Mouse (Mus musculus) heart, postnatal 14 days (tissue): ENCODE measurements around the gene Asic2. TPM values are rescaled to one million over a fixed set of nuclear protein-coding genes. Genes with fewer than 3 reads are reported as not detected.

Experiments used
- DNase-seq, 2 experiments: peaks; one replicate each; pipeline ENCODE4 v3.0.0; 2021 to 2022
- intact Hi-C: fragments of 180-260 bp; cut with DNase I; formaldehyde crosslinking; loops from one replicate; pipeline ENCODE4 v1.15.1; 2025
- long read RNA-seq, 2 experiments: library from polyadenylated mRNA; stranded (forward); transcript quantifications; one replicate each; pipeline ENCODE4 v2.0.0; 2021
- total RNA-seq, 2 experiments: library from RNA; stranded (reverse); gene quantifications; 2 replicates each; pipeline ENCODE4 v1.2.3; 2021

Gene Asic2
- total RNA-seq: not detected
- long read RNA-seq, experiment 1: 0 reads
- long read RNA-seq, experiment 2: 0 reads

- intact Hi-C loops: no loop called here
- DNase-seq: no peak
These were observed at the start of gene Asic2 for GRCm38 (mm10) chr11:81968401-81968881. Gene Asic2 (minus strand): TSS chr11:81968457.

- intact Hi-C loops: no loop called here
These were observed 48.0 kb upstream of the Asic2 start for GRCm38 (mm10) chr11:82016181-82016780.

GRCm38 (mm10) chr11:82015066-82015465, 46.8 kb upstream of the Asic2 start:
- intact Hi-C loops: no loop called here
- DNase-seq: no peak

More at GRCm38 (mm10) chr11:82016181-82016780, 48.0 kb upstream of the Asic2 start:
- peak; percentile 40 to 52 for DNase-seq

DNA sequence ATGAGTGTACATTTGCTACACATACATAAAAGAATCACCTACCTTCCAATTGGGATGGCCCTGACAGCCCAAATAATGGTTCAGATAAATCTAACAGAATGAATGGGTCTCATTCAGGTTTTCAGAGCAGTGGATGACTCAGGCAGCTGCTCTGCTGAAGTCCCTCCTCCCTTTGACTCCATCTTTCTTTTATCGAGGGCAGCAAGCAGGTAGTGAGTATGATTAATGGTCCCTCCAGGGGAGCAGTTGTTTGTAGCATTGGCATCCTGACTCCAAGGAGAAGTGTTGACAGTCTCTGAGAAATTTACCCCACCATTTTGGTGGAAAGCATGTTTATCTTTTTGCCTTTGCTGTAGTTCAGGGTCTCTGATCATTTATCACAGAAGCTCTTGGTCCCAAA, 45.5 kb upstream of the Asic2 start:
- no peak for DNase-seq
- intact Hi-C loops: no loop called here

DNA sequence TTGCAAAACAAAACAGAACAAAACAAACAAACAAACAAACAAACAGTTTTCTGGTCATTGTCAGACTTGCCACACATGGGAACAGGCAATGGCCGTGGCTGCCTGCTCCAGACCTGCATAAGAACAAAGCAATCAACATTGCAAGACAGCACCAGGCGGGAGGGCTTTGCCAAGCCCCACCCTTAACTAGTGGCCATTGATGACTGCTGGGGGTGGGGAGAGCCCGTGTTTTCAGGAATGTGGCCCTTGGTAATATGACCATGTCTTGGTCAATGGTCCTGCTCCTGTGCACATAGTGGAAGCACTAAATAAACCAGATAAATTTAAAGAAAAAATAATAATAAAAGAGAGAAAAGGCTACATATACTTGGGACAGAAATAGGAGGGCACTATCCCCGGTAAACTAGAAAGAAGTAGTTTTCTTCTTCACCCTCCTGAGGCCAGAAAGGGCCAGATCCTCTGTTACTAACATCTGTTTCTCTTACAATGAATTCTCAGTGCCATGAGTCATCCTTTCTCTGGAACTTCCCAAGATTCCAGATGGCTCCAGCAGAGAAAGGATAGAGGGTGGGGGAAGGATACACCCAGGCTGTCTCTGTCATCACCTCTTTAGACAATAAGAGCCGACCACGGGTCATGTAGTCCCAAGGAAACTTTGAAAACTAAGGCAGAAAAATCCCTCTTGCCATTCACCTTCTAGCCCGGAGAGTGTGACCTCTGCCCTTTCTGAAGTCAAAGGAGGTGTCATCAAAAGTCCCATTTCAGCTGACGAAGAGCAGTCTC, 43.3 kb upstream of the Asic2 start:
- intact Hi-C loops: no loop called here
- peak in 1 of 2 experiments; percentile 38 for DNase-seq

GRCm38 (mm10) chr11:82010115-82010514, 41.9 kb upstream of the Asic2 start:
- no peak for DNase-seq
- intact Hi-C loops: no loop called here

- DNase-seq: peak; percentile 77 to 78
- intact Hi-C loops: no loop called here
These were observed 38.7 kb upstream of the Asic2 start for GRCm38 (mm10) chr11:82006796-82007423.

GRCm38 (mm10) chr11:82004810-82005209, 36.6 kb upstream of the Asic2 start:
- intact Hi-C loops: no loop called here
- DNase-seq: no peak

GRCm38 (mm10) chr11:82000581-82000980, 32.3 kb upstream of the Asic2 start:
- DNase-seq: no peak
- intact Hi-C loops: no loop called here

DNA sequence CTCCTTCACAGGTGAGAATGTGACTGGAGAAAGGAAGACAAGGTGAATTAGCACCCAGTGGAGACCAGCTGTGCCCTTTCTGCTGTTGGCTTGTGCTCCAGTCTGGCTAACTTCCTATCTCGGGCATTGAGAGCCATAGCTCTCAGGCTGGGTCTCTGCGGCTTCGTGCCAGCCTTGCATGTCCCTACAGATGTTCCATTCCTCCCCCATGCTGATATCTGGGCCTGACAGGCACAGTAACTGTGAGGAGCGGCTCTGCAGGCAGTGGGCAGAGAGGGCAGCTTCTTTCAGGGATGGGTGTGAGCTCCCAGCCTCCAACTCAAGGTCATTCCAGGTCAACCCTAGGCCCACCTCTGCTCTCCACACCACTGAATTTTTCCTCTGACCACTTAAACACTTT, 31.2 kb upstream of the Asic2 start:
- intact Hi-C loops: loop anchor here (5.0 kb wide), 1 partner anchor 38 kb away; the partner anchor contains the start of genes Ccl2 and Gm17268
- DNase-seq: no peak

- DNase-seq: no peak
- intact Hi-C loops: loop anchor here (5.0 kb wide), 1 partner anchor 39 kb away; the partner anchor contains the start of genes Ccl2 and Gm17268
These were observed 30.4 kb upstream of the Asic2 start for GRCm38 (mm10) chr11:81998646-81999045.

GRCm38 (mm10) chr11:81997085-81997484, 28.8 kb upstream of the Asic2 start:
- intact Hi-C loops: loop anchor here (5.0 kb wide), 1 partner anchor 40 kb away; the partner anchor contains the start of genes Ccl2 and Gm17268

DNA sequence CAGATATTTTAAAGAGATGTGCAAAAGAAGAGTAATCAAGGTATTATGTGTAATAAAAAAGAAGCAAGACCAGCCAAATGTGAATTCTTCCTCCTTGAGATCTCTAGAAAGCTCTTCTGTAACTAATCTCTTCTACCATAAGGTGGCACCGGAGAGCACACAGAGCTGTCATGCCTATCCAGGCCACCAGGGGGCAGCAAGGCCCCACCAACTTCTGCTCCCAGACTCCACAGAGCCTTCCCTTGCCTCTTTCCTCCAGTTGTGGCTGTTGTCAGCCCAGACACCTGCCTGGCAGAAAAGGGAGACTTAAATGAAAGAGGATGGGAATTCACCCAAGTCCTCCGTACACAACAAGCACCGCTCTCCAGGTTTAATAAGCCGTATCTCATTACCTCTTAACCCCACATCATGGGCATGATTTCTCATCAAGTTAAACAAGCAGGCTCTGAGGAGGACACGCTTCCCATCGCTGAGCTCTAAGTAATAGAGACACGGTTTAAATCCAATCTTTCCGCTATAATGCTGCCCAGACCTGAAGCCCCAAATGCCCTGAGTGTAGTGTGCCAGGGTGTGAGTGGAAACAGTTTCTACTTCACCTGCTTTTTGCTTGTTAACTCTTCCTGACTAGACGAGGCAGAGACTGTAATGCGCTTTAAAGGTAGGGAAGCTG, 28.1 kb upstream of the Asic2 start:
- peak; percentile 77 to 80 for DNase-seq
- intact Hi-C loops: loop anchor here (1.0 to 5.0 kb wide), 2 partner anchors 41 to 181 kb away; partner anchors contain the start of genes Ccl2 and Gm17268

More at GRCm38 (mm10) chr11:81997085-81997484, 28.8 kb upstream of the Asic2 start:
- DNase-seq: no peak

DNA sequence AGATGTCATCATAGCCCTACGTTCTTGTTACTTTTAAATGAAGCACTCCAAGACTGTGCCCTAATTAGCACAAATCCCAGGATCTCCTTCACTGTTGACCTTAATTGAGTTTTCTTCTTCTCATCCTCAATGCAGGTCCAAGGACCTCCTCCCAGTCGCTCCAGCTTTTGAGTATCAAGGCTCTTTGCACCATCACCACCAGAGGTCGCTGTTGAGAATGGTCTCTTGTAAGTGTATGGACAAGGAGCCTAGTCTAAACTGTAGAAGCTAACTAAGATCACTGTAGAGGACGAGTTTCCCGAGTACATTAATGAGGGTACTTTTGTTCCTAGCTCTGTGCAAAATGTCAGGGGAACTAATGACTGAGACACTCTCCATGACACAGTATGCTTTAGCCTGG, 14.9 kb upstream of the Asic2 start:
- DNase-seq: peak; percentile 54 to 74
- intact Hi-C loops: loop anchor here (5.0 kb wide), 1 partner anchor 346 kb away; no protein-coding TSS in a partner anchor

GRCm38 (mm10) chr11:81982191-81982590, 13.9 kb upstream of the Asic2 start:
- intact Hi-C loops: loop anchor here (5.0 kb wide), 1 partner anchor 345 kb away; no protein-coding TSS in a partner anchor

DNA sequence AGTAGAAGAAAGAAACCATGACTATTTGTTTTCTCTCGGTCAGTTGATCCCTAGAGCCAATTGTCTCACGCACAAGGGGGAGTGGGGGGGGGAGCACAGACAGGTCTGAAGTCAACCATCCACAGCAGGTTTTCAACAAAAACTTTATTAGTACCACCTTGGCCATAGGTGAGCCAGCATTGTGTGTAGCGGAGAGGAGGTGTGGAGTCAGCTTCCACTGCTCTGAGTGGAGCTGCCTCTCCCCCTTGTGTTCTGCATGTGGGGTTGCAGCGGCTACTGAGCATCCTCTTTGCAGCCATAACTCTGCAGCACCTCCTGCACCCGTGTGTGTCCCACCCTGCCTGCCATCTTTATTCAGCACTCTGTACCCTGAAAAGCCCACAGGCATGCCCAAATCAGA, 6.3 kb upstream of the Asic2 start:
- intact Hi-C loops: no loop called here
- no peak for DNase-seq

More at GRCm38 (mm10) chr11:81982191-81982590, 13.9 kb upstream of the Asic2 start:
- DNase-seq: no peak

DNA sequence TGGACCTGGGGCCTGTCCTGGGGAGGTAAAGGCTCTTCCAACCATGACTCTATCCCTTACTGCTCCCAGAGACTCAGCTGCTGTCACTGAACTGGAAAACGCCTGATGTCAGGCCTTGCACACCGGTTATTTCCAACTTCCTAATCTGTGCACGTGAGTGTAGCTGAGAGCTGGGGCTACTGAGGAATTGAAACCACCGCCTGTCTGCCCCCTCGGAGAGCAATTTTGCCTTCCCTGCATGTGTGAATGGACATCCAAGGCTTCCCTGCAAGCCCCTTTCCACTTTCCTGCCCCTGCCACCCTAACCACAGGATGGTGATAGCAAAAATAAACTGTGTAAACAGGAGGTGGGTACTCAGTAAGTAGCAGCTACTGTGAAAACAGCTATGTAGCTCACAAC, 5.4 kb upstream of the Asic2 start:
- intact Hi-C loops: no loop called here
- DNase-seq: no peak

DNA sequence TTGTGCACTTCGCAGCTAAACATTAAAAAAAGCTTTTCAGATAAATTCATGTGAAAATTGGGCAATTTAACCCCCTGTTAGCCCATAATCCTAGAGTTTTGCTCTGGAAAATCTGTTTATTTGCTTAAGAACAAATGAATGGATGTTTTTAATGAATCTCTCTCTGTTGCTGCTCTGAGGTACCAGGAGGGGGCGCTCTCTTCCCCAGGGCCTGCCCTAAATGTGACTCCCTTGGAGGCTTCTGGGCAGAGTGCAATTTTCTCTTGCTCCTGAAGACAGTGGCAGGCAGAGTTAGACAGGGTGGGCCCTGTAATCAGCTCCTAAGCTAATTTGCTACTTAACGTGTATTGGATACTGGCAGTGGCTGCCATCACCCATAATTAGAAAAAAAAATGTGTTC, 3.8 kb upstream of the Asic2 start:
- intact Hi-C loops: no loop called here
- no peak for DNase-seq

DNA sequence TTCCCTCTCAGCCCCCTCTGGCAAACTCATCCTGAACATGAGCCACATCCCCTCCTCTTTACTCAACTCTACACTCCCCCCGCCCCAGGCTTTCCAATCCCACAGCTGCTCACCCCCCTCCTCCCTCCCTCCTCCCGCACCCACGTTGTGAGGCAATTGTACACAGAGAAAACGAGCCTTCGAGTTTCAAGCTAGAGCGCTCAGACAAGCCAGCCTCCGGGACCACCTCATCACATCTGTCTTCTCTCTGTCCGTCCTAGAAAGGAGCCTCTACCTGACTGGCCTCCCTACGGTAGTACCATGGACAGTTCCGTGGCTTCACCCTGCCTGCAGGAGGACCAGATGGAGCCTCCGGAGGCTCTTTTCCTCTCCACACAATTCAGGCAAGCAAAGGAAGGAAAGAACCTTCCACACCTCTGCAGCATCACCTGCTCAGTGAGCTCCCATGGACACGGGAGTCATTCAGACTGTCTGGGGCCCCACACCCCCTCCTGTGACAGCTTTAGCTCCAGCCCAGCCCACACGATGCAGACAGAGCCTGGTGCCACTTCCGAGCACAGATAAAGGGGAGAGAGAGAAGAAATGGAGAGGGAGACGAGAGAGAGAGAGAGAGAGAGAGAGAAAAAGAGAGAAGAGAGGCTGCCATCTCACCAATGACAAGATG, 1.5 kb downstream of the Asic2 start:
- intact Hi-C loops: no loop called here
- peak; percentile 22 to 47 for DNase-seq
